Mouse (Mus musculus): Measurements from ENCODE around the gene Mllt3.

The Mllt3 gene

DNA sequence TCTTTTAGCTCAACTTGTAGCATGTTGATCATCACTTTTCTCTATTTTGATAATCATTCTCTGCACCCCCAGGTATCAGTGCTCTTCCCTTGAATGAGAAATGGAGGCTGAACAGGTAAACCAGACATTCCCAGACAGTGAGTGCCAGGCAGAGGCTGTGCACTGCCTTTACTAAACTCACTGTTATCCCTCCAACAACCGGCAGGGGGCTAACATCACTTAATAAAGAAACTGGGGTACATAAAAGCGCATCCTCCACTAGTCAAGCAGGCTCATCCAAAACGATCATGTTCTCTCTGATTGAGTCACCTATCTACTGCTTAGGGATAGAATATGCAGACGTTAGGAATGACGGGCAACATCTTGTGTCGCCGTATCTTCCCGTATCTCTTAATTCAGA is 244.5 kb downstream of the Mllt3 start:
- in situ Hi-C loops (cut with MboI, MseI), result loop anchor here in 1 of 2 experiments (5.0 to 25.0 kb wide), 3 partner anchors 219 to 749 kb away; no protein-coding TSS in a partner anchor

DNA sequence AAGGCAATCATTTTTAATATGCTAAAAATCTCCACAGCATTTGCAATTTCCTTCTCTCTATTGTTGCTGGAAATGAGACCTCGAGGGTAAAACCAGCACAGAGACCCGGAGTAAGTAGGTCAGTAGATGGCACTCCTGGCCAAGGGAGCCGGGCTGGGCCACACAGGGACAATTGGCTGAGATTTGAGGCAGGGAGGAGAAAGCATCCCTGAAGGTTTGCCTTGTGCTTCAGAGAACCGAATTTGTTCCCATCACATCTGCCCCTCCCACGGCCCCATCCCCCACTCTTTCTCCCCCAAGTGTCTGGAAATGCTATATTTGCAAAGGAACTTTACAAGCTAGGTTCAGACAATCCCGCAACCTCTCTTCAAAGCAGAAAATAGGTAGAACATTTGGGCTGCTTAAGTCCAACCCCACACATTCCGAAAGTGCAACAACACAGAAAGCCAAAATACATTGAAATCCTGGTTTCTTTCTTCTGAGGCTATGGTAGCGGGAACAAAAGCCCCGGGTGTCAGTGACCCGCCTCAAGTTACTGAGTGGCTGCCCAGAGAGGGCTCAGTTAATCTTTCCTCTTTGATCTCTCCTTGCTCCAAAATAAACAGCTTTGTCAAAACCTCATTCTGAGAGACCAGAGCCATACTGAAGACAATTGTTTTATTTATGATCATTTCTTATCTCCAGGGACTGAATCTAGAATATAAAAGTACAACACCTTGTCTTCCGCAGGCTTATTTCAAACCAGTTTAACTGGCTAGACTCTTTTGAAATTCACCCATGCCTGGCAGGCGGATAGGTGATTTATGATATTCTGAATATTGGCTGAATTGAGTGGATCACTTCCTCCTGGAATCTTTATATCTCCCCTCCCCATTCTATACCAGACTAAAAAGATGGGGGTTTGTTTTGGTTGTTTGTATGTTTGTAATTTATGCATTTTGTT is 247.8 kb downstream of the Mllt3 start:
- in situ Hi-C loops (cut with MboI, MseI), result loop anchor here in 1 of 2 experiments (5.0 to 25.0 kb wide), 3 partner anchors 222 to 752 kb away; no protein-coding TSS in a partner anchor

DNA sequence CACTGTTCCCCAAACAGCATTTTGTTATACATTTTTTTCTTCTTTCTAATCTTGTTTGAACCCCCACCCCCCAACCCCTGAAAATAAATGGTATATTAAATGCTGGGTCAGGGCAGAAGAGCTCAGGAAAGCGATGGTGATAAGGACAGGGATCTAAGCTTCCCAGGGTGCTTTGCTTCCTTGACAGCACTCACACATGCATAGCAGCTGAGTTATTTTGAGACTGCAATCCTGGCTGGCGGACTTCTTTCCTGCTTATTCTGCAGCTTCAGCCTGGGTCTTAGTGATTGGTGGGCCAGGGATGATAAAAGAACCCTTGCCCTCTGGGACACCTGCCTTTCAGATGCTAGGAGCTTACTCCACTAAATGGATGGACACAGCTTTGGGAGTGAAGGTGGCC is 249.4 kb downstream of the Mllt3 start:
- in situ Hi-C loops (cut with MboI, MseI), result loop anchor here (5.0 to 25.0 kb wide), 3 partner anchors 561 to 753 kb away; no protein-coding TSS in a partner anchor

DNA sequence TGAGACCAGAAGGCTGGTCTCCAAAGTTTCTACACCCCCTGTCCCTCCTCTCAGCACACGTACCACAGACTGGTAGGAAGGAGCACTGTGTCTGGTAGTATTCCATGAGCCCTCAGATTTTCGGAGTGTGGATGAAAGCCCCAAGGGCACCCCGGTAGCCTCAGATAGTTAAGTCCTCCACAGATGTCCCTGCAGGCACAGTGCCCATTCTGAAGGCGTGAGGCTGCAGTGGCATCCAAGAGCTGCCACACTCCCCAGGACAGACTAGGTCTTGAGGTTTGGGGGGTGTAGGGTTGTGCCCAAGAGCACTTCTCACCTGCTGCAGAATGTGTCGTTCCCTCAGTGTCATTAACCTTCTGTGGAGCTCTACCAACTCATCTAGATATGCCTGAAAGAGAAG is 251.2 kb downstream of the Mllt3 start:
- in situ Hi-C loops (cut with MboI, MseI), result loop anchor here (5.0 to 25.0 kb wide), 3 partner anchors 563 to 755 kb away; no protein-coding TSS in a partner anchor

DNA sequence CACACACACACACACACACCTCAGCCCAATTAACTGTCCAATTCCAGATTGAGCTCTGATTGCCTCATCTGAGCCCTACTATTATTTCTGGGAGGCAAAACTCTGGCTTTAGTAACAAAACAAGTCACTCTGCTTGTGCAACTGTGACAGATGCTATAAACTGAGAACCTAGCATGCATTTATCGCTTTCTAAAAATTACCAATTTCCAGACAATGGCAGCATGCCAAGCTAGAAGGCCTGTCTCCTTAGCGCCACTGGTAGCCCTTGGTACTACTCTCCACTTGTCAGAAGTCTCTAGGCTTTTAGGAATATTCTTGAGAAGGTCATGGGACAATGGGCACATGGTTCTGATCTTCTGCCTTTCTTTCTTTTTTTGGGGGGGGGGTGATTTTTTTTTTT is 257.4 kb downstream of the Mllt3 start:
- in situ Hi-C loops (cut with MboI, MseI), result loop anchor here in 1 of 2 experiments (25.0 kb wide), 1 partner anchor 762 kb away; no protein-coding TSS in a partner anchor

DNA sequence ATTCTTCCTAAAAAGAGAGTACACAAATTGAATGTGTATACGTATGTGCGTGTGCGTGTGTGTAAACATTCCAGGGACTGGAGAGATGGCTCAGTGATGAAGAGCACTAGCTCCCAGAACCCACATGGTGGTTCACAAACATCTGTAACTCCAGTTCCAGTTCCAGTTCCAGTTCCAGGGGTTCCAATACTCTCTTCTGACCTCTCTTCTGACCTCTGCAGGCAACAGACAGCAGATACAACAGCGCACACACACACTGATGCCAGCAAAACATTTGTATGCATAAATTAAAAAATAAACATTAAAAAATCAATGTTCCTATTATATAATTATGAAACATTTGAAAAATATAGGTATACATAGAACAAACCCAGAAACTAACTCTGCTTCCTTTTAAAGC is 258.6 kb downstream of the Mllt3 start:
- in situ Hi-C loops (cut with MboI, MseI), result no loop called here

DNA sequence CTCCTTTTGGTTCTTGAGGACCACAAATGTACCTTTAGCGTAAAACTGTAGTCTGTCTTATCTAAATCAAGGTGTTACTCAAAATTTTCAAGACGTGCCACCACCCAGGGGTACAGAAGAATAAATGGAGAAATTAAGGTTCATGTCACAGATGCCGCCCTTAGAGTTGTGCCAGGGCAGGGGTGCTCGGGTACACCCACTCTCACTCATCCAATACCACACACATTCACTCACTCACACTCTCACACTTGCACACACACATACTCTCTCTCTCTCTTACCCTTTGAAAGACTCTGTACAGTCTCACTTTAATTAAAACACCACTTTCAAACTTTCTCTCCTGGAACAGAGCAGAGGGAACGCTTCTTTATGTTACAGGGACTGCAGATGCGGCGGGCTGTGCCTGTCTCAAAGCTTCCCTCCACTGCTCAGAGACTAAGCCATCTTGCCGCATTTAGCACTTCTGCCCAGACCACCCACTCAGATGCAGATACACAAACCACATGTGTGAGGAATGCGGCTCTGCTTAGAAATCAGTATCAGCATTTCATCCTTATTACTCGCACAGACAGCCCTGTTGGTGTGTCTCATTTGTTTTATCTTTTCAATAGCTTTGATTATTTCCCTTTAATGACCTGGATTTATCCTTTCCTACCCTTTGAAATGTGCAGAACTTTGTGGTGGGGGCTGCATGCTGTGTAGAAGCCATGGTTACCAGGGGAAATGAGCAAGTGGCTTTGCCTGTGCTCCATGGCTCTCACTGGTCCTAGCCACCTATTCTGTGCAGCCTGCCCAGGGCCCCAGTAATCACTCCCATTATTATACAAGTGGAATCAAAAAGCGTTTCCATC is 265.2 kb downstream of the Mllt3 start:
- in situ Hi-C loops (cut with MboI, MseI), result no loop called here

DNA sequence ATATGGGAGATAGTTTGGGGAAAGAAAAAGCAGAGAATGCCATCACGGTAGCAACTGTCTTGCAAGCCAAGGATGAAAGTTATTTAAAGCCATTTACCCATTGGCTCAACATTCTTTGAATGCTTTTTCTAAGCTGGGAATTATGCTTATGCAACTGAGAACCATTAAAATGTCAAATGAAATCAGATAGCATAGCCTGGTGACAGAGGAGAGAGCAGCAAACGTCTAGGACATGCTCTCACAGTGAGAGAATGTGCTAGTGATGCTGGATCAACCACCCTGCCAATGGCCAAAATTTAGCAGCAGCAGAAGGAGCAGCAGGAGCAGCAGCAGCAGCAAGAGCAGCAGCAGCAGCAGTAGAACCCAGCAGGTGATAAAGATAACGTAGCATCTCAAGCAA is 267.4 kb downstream of the Mllt3 start:
- in situ Hi-C loops (cut with MboI, MseI), result no loop called here

DNA sequence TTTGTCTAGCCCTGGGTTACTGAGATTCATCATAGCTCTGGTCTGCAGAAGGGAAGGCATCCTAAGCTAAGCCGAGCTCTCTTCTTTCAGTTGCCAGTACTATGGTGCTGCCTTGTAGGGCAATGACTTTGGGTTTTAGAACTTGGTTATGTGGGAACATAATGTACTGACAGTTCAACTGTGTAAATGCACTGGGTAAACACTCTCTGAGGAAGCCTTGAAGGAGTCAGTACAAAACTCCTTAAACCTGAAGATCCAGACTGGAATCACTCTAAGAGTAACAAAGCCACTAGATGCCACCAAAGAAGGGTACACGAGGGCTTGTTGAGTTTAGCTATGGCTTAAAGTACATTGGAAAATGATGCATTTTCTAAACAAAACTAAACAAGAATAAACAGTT is 272.1 kb downstream of the Mllt3 start:
- in situ Hi-C loops (cut with MboI, MseI), result no loop called here

DNA sequence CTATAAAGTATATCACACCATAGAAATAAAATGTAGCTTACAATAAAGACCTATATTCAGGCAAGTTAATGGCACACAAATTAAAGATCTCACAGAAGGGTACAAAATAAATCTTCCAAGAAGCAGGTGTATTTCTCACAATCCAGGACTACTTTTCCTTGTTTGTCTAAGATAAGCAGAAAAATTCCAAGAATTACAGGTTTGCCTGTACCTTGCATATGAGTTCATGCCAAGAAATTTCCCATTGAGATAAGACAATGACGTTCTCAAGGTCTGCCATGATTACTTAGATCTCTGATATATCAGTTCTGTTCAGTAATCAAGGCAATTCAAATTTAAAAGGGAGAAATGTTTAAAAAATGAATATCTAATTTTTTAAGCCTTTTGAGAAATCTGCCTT is 272.9 kb downstream of the Mllt3 start:
- in situ Hi-C loops (cut with MboI, MseI), result no loop called here

DNA sequence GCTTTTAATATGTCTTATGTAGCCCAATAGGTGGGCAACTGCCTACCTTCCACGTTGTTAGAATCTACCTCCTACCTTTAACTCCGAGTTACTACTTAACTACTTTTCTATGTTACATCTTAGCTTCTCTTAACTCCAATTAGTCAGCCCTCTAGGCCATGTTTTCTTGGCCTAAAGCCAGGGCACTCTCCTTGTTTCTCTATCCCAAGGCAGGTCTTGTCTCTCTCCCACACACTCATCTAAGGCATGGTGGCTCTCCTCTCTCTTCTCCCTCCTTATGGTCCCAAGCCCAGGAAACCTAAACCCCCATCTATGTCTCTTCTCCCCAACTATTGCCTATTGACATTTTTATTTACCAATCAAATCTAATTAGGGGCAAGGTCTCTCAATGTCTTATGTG is 273.5 kb downstream of the Mllt3 start:
- in situ Hi-C loops (cut with MboI, MseI), result no loop called here

DNA sequence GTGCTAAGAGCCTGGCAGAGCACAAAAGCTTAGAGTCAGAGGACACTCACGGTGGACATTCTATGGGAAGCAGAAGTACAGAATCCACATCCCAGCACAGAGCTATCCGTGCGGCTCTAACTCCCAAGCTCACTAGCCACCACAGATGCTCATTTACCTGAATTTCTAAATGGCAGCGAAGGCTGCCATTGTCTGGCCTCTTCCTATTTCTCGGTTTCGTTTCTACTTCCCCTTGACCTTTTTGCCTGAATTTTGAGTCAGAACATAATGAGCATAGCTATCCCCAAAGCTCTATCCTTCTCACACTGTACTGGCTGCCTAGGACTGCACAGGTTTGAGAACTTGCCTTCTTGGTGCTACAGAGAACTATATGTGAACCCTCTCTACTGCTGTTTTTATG is 274.1 kb downstream of the Mllt3 start:
- in situ Hi-C loops (cut with MboI, MseI), result no loop called here

DNA sequence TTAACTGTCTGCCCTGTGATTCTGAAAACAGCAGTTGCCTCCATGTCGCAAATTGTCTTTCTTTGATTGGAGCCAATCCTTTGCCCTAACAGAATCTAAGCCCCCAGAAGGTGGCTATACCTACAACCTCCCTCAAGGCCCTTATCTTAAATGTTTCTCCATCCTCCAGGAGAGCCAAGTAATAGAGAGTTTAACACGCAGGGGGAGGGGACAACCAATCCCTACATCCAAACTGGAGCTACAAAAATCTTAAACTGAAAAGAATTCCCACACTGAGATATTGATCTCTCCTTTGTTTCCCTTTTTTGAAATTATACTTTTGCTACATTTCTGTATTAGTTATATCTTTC is 281.7 kb downstream of the Mllt3 start:
- in situ Hi-C loops (cut with MboI, MseI), result no loop called here

DNA sequence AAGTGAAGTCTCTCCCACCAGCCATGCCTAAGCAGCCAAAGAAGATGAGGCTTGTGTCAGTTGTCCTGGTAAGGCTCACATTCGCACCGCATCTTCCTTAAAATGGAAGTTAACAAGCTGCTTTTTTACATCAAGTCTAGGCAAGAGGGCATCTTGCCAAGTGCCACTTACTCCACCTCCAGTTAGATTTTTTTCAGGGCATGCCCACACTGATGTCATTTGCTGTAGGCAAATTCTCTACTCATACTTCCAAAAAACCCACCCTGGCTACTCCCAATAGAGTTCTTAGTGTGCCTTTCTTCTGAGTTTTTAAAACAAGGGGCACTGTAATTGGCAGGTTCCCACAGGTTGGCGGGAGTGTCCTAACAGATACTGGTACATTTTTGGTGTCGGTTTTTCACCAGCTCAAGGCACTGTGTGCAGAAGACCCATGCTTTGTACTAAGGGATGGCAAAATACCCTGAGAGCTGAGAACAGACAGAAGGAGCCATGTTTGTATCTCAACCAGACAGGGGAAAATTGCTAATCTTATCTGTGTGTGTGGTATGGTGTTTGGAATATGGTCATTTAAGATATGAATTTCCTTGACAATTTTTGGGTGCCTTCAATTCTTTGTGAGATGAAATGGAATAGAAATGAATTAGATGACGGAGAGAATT is 282.2 kb downstream of the Mllt3 start:
- in situ Hi-C loops (cut with MboI, MseI), result no loop called here

DNA sequence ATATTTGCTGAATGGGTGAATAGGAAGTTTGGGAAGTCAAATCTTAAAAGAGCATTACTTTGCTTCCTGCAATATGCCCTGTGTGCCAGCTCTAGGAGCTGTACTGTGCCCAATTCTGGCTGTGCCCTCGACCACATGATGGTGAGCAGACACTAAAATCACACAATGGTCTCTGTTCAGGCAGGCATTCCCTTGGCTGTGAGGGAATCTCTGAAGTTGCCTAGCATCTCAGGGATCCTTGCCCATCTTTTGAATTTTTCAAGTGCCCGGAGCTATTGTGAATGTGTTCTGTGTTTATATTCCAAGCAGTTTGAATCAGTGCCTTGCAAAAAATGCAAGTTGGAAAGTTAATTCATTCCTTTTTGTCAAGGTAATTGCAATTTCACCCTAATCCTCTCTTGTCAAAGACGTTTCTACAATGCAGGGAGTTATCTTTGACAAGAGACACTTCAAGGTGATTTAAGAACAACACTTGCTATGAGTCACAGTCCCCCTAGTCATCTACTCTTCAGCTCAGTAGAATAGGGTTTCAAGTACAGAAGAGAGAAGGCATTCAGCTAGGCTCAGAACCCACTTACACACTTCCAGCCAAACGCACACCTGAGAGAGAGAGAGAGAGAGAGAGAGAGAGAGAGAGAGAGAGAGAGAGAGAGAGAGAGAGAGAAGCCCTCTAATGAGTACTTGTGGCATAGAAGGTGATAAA is 283.5 kb downstream of the Mllt3 start:
- in situ Hi-C loops (cut with MboI, MseI), result no loop called here

DNA sequence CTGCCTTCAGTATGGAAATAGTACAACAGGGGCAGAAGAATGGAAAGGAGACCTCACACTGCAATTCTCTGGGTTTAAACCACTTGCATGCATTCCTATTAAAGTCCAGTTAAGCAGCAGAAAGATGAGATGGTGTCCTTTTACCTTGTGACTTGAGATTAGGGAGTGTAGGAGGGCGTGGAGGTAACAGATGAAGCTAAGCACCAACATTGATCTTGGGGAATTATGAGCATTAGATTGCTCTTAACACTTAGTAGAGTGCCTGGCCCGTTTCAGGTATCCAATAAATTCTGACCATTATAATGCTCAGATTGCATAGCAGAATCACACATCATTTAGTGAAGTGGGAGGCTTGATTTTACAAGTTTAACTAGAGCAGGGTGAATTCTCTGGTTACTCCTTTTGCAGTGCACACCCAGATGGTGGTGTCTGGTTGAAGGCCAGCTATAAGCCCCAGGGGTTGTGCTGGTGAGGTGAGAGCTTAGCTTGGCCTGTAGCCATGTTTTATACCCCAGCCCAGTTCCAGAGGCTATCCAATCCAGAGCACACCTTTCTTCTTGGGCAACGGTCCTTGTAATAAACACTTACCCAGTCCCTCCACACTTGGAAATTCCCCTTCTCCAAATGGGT is 288.0 kb downstream of the Mllt3 start:
- in situ Hi-C loops (cut with MboI, MseI), result no loop called here

DNA sequence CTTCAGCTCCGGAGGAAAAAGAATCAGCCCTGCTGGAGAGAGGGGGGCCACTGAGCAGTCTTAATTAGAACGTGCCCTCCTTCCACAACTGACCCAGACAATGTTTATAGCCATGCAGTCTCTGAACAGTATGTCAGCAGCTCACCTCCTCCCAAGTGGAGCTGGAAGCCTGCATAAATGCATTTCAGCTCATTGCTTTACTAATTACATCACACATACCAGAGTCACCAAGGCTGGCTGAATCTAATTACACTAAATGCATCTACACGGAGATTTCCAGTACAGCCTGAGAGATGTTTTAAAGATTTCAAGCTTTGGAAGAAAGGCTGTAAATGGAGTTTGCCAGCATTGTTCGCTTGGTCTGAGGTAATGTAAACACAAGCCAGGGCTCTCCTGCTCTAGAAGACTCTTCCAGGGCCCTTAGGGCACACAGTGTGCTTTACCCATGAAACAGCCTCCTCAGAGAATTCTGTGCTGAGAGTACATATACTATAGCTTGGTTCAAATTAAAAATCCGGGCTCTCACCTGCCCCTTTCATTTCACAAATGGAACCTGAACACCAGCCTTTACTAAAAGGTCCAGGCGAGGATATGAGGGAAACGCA is 293.5 kb downstream of the Mllt3 start:
- in situ Hi-C loops (cut with MboI, MseI), result no loop called here

DNA sequence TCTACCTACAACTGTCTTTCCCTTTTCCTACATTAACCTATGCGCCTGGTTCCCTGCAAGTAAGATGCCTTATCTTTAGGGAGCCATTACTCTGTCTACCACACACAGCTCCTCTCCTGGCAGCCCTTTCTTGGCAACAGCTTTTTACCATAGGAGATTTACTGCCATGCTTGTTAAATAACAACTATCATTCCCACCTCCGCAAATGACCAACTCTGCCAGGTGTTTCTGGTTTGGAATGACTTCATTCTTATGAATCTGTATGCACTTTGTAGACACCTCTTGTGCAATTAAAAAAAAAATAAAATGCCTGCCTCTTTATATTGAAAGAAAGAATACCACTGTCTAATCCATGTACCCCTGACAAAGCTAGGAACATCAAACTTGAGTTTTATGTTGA is 294.1 kb downstream of the Mllt3 start:
- in situ Hi-C loops (cut with MboI, MseI), result no loop called here

DNA sequence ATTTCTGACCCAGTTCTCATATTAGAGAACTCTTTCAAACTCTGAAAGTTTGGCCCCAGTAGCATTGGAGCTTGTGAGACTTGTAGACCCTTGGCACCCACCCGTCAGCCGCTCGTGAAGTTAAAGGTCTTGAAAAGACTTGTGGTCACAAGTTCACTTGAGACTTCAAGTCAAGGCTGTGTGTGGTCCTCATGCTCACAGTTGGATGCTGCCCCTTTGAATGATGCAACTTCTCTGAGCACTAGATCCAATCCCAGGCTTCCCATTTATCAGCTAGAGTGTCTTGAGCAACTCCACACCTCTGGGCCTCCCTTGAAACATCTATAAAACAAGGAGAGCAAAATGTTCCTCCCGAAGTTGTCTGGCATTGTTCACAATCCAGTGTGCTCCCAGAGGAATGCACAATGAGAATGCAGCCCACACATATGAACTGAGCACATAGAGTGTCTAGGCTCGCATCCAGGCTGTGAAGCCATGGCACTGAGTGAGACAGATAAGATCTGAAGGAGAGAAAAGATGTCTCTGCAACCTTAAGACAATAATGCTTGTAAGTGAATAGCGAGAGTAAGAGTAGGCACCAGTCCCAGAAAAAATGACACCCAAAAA is 295.9 kb downstream of the Mllt3 start:
- in situ Hi-C loops (cut with MboI, MseI), result no loop called here

DNA sequence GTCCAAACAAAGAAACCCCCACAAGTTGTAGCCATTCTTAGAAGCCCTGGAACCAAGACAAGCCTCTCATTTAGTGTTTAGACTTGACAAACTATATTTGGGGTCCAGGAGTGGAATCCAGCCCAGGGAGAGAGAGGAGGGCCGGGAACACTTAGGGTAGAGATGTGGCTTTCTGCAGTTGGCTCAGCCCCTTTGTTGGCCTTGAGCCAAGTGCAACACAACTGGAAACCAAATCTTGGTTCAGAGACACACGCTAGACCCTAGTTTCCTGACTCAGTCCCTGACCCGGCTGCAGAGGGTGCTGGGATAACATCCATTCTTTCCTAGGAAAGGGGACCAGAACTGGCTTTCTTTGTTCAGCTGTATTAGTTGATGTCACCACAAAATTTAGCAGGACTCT is 296.4 kb downstream of the Mllt3 start:
- in situ Hi-C loops (cut with MboI, MseI), result no loop called here
